In the genomic region with DNA sequence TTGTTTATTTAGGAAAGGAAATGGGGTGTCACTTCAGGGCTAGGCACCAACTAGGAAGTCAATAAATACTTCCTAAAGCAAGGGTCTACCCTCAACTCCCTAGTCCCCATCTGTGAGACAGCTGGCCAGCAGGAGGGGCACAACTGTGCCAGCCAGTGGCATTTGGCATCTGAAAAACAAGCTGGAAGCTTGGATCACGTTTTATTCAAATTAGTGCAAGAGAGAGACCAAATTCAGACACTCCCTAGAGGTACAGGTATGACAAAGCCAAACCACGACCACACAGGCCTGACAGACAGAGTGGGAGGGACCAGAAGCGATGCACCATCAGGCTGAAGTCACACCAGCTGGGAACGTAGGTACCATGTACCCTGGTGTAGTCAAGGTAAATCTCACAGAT, we compare ENCODE assay signal across 18 mouse cellular contexts.
"Had no signal": no experiment of that assay in that cellular context is flagged by ENCODE, and none has a peak within 500 bp of the region (broad histone marks: within the 10 kb centered on the region; RNA-seq: fewer than 3 reads in every experiment).

No protein-coding gene starts in this region.

- H3K36me3 ChIP-seq: liver, embryonic 15.5 days; midbrain, embryonic 12.5 days; neural tube, embryonic 13.5 days; neural tube, embryonic 15.5 days had no signal

- H3K9me3 ChIP-seq: liver, embryonic 15.5 days; midbrain, embryonic 12.5 days; neural tube, embryonic 13.5 days; neural tube, embryonic 15.5 days had no signal

- H3K9ac ChIP-seq: liver, embryonic 15.5 days; lung, embryonic 14.5 days; midbrain, embryonic 12.5 days; neural tube, embryonic 13.5 days; neural tube, embryonic 15.5 days had no signal

- H3K27me3 ChIP-seq: liver, embryonic 15.5 days; midbrain, embryonic 12.5 days; neural tube, embryonic 13.5 days; neural tube, embryonic 15.5 days had no signal

- H3K4me3 ChIP-seq: liver, embryonic 15.5 days; midbrain, embryonic 12.5 days; myocyte; neural tube, embryonic 13.5 days; neural tube, embryonic 15.5 days had no signal

- H3K4me2 ChIP-seq: liver, embryonic 15.5 days; lung, embryonic 14.5 days; midbrain, embryonic 12.5 days; neural tube, embryonic 13.5 days; neural tube, embryonic 15.5 days had no signal

- ATAC-seq: midbrain, embryonic 16.5 days had no signal

- H3K27ac ChIP-seq: liver, embryonic 15.5 days; midbrain, embryonic 12.5 days; neural tube, embryonic 13.5 days had no signal

- H3K4me1 ChIP-seq: liver, embryonic 15.5 days had no signal

- DNase-seq: lung, adult 18-20 months; lung, embryonic 14.5 days; lung, postnatal 10 days; lung, postnatal 4 days; retina, postnatal 1 day; right cerebral cortex, adult 18-20 months; right cerebral cortex, postnatal 25 days; right cerebral cortex, postnatal 4 days; spleen, adult 18-20 months; thymus, adult 18-20 months; thymus, postnatal 14 days; thymus, postnatal 36 days had no signal
